Mouse (Mus musculus) kidney, postnatal 0 days (tissue): Measurements from ENCODE around the gene Sox30. TPM values are rescaled to one million over a fixed set of nuclear protein-coding genes. Genes with fewer than 3 reads are reported as not detected.

Source experiments
- ATAC-seq: fragments of 200-750 bp; cut with Nextera tagmentation; replicated peaks from 2 replicates; pipeline ENCODE4 v1.8.0; 2017; ENCODE audit warnings: low read depth, moderate number of reproducible peaks, moderate TSS enrichment, moderate library complexity; ENCODE audit not compliant: low FRiP score
- DNase-seq: peaks from one replicate; pipeline ENCODE4 v3.0.0-alpha.2; 2016; ENCODE audit warnings: low spot score
- H3K27ac ChIP-seq: fragments of 300-500 bp; sonication (generic); 2 replicates; pipeline ENCODE4 v1.5.1; 2014; ENCODE audit warnings: mild to moderate bottlenecking
- H3K27me3 ChIP-seq: fragments of 300-500 bp; sonication (generic); 2 replicates; pipeline ENCODE4 v1.6.1; 2014; ENCODE audit warnings: low read length, mixed read lengths; ENCODE audit not compliant: insufficient read depth
- H3K36me3 ChIP-seq: fragments of 300-500 bp; sonication (generic); 2 replicates; pipeline ENCODE4 v1.6.1; 2014; ENCODE audit warnings: low read length, mixed read lengths; ENCODE audit not compliant: insufficient read depth
- H3K4me1 ChIP-seq: fragments of 300-500 bp; sonication (generic); replicated peaks from 2 replicates; pipeline ENCODE4 v1.6.1; 2014; ENCODE audit warnings: antibody characterized with exemption, low read length, mixed read lengths; ENCODE audit not compliant: insufficient read depth
- H3K4me2 ChIP-seq: fragments of 300-500 bp; sonication (generic); 2 replicates; pipeline ENCODE4 v1.6.1; 2014; ENCODE audit warnings: mild to moderate bottlenecking, low read length, moderate library complexity, mixed read lengths
- H3K4me3 ChIP-seq: fragments of 300-500 bp; sonication (generic); replicated peaks from 2 replicates; pipeline ENCODE4 v1.5.1; 2014; ENCODE audit warnings: low read depth, low read length
- H3K9ac ChIP-seq: fragments of 300-500 bp; sonication (generic); 2 replicates; pipeline ENCODE4 v1.6.1; 2014; ENCODE audit warnings: low read depth, low read length
- H3K9me3 ChIP-seq: fragments of 300-500 bp; sonication (generic); replicated peaks from 2 replicates; pipeline ENCODE4 v1.6.1; 2016; ENCODE audit warnings: low read length, inconsistent platforms, mixed read lengths
- CTCF ChIP-seq: IDR thresholded peaks from 2 replicates; pipeline ENCODE4 v1.5.1; 2016; ENCODE audit warnings: antibody characterized with exemption, low read depth, mild to moderate bottlenecking, moderate library complexity
- WGBS: fragments of 180-500 bp; shearing (Covaris S2); extraction: QIAGEN DNeasy Blood & Tissue Kit; methylation state at CpG from one replicate; pipeline ENCODE4 v1.1.7; 2014; 5-methylcytosine and 5-hydroxymethylcytosine counted together
- polyA plus RNA-seq: library from polyadenylated mRNA; unstranded; fragments of >200 nt; fragmentation: Nextera tagmentation; extraction: Ambion mirVana; gene quantifications from 2 replicates; pipeline ENCODE4 v1.2.1, GENCODE M21; 2015

Gene Sox30
- polyA plus RNA-seq, 1 experiment from 2014 or later = 0.26 TPM

DNA sequence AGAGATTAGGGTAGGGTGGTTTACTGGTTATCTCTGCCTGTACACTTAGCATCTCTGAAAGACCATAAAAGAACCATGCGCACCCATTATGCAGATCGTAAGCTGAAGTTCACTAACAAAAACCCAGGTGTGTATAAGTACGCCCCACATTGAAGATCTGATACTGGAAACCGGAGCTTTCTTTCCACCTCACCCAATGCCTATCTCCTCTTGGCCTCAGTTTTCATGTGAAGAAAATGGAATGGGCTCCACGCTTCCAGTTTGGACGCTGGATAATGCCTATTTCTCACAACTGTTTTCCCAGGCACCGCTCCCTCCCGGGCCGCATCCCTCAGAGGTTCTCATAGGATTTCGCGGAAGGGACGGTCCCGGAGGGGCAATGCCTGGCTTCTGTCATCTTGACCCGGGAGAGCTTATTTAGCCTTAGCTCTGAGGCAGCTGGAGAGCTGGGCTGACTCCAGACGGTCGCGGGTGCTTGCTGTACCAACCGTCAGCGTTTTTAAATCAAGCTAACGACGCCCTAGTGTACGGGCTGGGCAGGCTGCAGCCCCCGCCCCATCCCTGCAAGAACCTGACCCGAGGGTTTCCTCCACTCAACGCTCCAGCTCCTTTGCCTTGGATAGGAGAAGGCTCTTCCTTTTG lies 76.8 kb downstream of the Sox30 start:
- Histone ChIP-seq H3K4me1 (0 out of 2 replicates have a peak, but pooled peaks cover 8% of the 10 kb centered on the region), H3K27me3 (no peaks in the 10 kb centered on the region), H3K4me2 (peak overlapping the region; percentile 64), H3K27ac (peak overlapping the region; percentile 85), H3K4me3 (peak overlapping the region; percentile 55), H3K36me3 (no peaks in the 10 kb centered on the region), H3K9ac (peak overlapping the region; percentile 78), H3K9me3 (no peaks in the 10 kb centered on the region)
- WGBS = under 1% methylated on average over 25 of the region's 25 CpGs
- DNase-seq = peak; percentile 61
- ATAC-seq = no peak
- no peak for TF ChIP-seq CTCF

DNA sequence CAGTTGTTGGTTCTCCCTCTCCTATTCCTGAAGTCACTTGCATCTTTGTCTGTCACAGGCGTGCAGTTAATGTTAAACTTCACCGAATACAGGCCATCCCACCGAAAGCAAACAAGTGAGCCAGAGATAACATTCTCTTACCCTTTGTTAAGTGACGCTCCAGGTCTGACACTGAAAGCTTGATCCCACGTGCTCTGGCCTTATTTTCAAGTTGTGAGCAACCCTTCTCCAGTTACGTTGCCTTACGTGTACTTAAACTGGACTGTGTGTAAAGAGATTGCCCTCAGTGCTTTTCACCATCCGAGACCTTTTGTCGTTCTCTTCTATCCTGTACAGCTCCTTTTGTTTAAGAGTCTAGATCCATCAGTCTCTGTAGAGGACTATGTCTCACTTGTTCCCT lies 77.9 kb downstream of the Sox30 start:
- Histone ChIP-seq H3K36me3 (no peaks in the 10 kb centered on the region), H3K9ac (no peak overlapping the region), H3K4me1 (peaks cover 8% of the 10 kb centered on the region; the same call in 1 of the 2 replicates), H3K27ac (no peak overlapping the region), H3K4me3 (no peak overlapping the region), H3K9me3 (no peaks in the 10 kb centered on the region), H3K27me3 (no peaks in the 10 kb centered on the region), H3K4me2 (peak overlapping the region; percentile 64)
- ATAC-seq = no peak
- 25% methylated on average over 9 of the region's 9 CpGs for WGBS
- TF ChIP-seq CTCF = no peak
- DNase-seq = no peak

DNA sequence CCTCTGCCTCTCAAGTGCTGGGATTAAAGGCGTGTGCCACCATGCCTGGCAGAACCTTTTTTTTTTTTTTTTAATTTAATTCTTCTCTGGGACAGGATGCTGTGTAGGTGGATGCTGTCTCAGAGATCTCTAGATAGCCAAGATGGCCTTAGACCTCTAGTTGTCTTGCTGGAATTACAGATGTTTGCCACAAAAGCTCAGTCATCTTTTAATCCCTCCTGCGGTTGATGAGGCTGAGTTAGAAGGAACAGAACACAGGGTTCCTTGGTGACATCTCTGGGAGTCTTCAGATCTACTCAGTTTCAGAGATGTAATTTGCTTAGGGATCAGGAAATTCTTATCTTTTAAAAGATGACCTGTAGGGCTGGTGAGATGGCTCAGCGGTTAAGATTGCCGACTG lies 78.8 kb downstream of the Sox30 start:
- no peak for ATAC-seq
- 91% methylated on average over 4 of the region's 4 CpGs for WGBS
- no peak for DNase-seq
- no peaks in the 10 kb centered on the region for H3K9me3 ChIP-seq
- H3K9ac ChIP-seq = no peak overlapping the region
- no peaks in the 10 kb centered on the region for H3K27me3 ChIP-seq
- no peak overlapping the region for H3K4me2 ChIP-seq
- no peak overlapping the region for H3K4me3 ChIP-seq
- H3K36me3 ChIP-seq = no peaks in the 10 kb centered on the region
- no peak overlapping the region for H3K27ac ChIP-seq
- peaks cover 8% of the 10 kb centered on the region; the same call in 1 of the 2 replicates for H3K4me1 ChIP-seq
- no peak for TF ChIP-seq CTCF

DNA sequence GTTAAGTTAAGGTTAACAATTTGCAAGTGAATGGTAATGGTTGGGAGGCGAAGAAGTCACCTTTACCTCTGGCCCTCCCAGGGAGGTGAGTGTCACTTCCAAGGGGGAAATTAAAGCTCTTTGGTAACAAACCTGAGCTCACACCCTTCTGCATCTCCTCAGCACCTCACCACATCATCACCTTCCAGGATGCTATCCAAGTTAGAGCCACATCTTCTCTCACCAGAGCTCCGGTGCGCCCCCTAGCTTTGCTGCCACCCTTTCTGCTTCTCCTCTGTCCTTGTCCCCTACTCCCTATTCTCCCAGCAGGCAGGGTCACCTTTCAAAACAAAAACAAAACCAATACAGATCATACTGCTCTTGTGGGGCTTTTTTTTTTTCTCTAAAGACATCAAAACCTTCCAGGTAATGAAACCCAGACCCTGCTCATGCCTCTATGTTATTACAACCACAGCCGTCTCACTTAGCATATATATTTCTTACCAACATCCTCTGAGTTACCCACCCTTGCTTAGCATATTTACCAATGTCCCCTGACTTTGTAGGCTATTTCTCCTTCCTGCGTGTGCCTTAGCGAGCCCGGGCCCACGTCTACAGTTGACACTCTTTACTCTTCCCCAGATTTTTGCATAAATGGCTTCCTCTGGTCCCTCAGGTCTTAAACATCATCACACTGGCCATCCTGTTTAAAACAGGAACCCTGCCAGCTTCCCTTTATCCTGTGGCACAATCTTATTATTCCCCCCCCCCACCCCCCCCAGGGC lies 80.0 kb downstream of the Sox30 start:
- Histone ChIP-seq H3K4me1 (peaks cover 13% of the 10 kb centered on the region; the same call in 1 of the 2 replicates), H3K27me3 (no peaks in the 10 kb centered on the region), H3K4me3 (no peak overlapping the region), H3K4me2 (no peak overlapping the region), H3K27ac (no peak overlapping the region), H3K36me3 (no peaks in the 10 kb centered on the region), H3K9me3 (no peaks in the 10 kb centered on the region), H3K9ac (no peak overlapping the region)
- WGBS = 79% methylated on average over 8 of the region's 8 CpGs
- TF ChIP-seq CTCF = peak; percentile 36; the same call in 1 of the 2 replicates
- DNase-seq (no peak), ATAC-seq (no peak)

DNA sequence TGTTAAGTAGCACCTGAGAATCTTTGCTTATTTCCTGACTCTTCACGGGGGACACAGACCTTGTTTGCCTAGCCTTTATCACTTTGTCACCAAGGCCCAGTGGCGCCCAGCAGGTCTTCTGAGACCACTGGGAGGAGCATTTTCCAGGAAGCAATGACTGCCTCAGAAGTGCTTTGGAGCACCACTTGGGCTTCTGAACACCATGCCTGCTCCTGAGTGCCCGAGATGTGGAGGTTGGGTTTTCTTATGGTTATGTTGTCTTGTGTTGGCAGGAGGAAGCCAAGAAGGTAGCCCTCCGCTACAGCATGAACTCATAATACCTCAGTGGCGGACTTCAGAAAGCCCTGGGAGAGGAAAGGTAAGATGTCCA lies 80.5 kb downstream of the Sox30 start:
- H3K9ac ChIP-seq = no peak overlapping the region
- H3K4me2 ChIP-seq = no peak overlapping the region
- H3K27ac ChIP-seq = 0 out of 2 replicates have a peak overlapping the region, but pooled peaks have one; percentile 13
- DNase-seq (no peak), ATAC-seq (no peak)
- no peaks in the 10 kb centered on the region for H3K9me3 ChIP-seq
- peaks cover 12% of the 10 kb centered on the region; the same call in 1 of the 2 replicates for H3K4me1 ChIP-seq
- H3K36me3 ChIP-seq = no peaks in the 10 kb centered on the region
- 71% methylated on average over 5 of the region's 5 CpGs for WGBS
- no peak overlapping the region for H3K4me3 ChIP-seq
- no peaks in the 10 kb centered on the region for H3K27me3 ChIP-seq
- TF ChIP-seq CTCF = no peak

DNA sequence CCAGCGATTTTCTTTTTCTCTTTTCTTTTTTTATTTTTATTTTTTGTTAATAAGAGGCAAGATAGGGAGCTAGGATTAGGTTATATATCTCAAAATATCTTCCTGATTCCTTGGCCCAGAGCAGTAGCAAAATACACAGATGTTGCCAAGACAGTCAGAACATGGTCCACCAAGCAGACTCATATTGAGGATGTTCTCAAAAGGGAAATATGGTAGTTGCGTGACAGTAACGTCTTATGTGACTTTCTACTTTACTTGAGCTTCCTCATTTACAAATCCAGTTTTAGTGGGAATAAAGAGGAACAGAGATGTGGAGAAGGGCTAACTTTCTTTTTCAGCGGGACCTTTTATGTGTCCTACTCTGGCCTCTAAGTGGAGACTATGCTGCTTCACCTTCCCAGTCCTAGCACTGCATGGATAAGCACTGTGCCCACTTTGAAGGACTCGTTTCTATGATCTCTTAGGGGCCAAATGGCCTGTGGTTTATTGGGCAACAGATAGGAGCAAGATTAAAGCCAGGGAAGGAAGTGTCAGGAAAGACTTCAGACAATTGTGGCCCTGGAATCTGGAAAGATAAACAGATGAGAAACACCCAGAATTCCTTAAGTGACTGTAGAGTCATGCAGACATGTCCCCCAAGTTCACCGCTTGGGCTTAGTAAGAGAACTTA lies 81.8 kb downstream of the Sox30 start:
- H3K4me2 ChIP-seq = no peak overlapping the region
- peaks cover 5% of the 10 kb centered on the region; the same call in 1 of the 2 replicates for H3K4me1 ChIP-seq
- H3K27me3 ChIP-seq = no peaks in the 10 kb centered on the region
- ATAC-seq (no peak), DNase-seq (no peak)
- no peak overlapping the region for H3K9ac ChIP-seq
- no peaks in the 10 kb centered on the region for H3K9me3 ChIP-seq
- H3K4me3 ChIP-seq = no peak overlapping the region
- 61% methylated on average over 6 of the region's 6 CpGs for WGBS
- no peaks in the 10 kb centered on the region for H3K36me3 ChIP-seq
- no peak for TF ChIP-seq CTCF
- no peak overlapping the region for H3K27ac ChIP-seq
